Mouse (Mus musculus) ovary, postnatal 36 days (tissue): ENCODE data around the gene Mgat5.

Experiments used
- DNase-seq: peaks from one replicate; pipeline ENCODE4 v3.0.0; 2022; ENCODE audit warnings: low spot score, mixed read lengths

Gene Mgat5

GRCm38 (mm10) chr1:127218182-127218581 lies 13.4 kb downstream of the Mgat5 start:
- DNase-seq = no peak

GRCm38 (mm10) chr1:127219161-127219560 lies 14.3 kb downstream of the Mgat5 start:
- DNase-seq = no peak

- no peak for DNase-seq
Measured at GRCm38 (mm10) chr1:127219621-127220020, 14.8 kb downstream of the Mgat5 start.

- DNase-seq = no peak
Measured at GRCm38 (mm10) chr1:127221998-127222736, 17.4 kb downstream of the Mgat5 start.

- no peak for DNase-seq
Measured at GRCm38 (mm10) chr1:127225060-127225459, 20.2 kb downstream of the Mgat5 start.

- DNase-seq = no peak
Measured at GRCm38 (mm10) chr1:127229011-127229410, 24.2 kb downstream of the Mgat5 start.

- DNase-seq = no peak
Measured at GRCm38 (mm10) chr1:127230468-127230867, 25.7 kb downstream of the Mgat5 start.

GRCm38 (mm10) chr1:127233191-127233651 lies 28.4 kb downstream of the Mgat5 start:
- no peak for DNase-seq

- DNase-seq = no peak
Measured at GRCm38 (mm10) chr1:127235157-127235556, 30.3 kb downstream of the Mgat5 start.

GRCm38 (mm10) chr1:127236396-127236795 lies 31.6 kb downstream of the Mgat5 start:
- DNase-seq = no peak

- DNase-seq = no peak
Measured at GRCm38 (mm10) chr1:127238871-127239314, 34.1 kb downstream of the Mgat5 start.

GRCm38 (mm10) chr1:127239914-127240313 lies 35.1 kb downstream of the Mgat5 start:
- DNase-seq = no peak

GRCm38 (mm10) chr1:127242151-127242887 lies 37.5 kb downstream of the Mgat5 start:
- DNase-seq = no peak

- no peak for DNase-seq
Measured at GRCm38 (mm10) chr1:127242888-127243588, 38.2 kb downstream of the Mgat5 start.

- DNase-seq = no peak
Measured at GRCm38 (mm10) chr1:127244054-127244770, 39.4 kb downstream of the Mgat5 start.

GRCm38 (mm10) chr1:127246158-127246557 lies 41.3 kb downstream of the Mgat5 start:
- no peak for DNase-seq

GRCm38 (mm10) chr1:127248433-127248832 lies 43.6 kb downstream of the Mgat5 start:
- DNase-seq = no peak

GRCm38 (mm10) chr1:127249621-127250020 lies 44.8 kb downstream of the Mgat5 start:
- DNase-seq = no peak

GRCm38 (mm10) chr1:127250313-127250712 lies 45.5 kb downstream of the Mgat5 start:
- DNase-seq = no peak

GRCm38 (mm10) chr1:127251751-127252150 lies 46.9 kb downstream of the Mgat5 start:
- DNase-seq = no peak

- DNase-seq = no peak
Measured at GRCm38 (mm10) chr1:127257005-127257404, 52.2 kb downstream of the Mgat5 start.

GRCm38 (mm10) chr1:127259669-127260068 lies 54.9 kb downstream of the Mgat5 start:
- DNase-seq = no peak
